Comparison of ENCODE assay signal across 18 mouse cellular contexts in the genomic region with DNA sequence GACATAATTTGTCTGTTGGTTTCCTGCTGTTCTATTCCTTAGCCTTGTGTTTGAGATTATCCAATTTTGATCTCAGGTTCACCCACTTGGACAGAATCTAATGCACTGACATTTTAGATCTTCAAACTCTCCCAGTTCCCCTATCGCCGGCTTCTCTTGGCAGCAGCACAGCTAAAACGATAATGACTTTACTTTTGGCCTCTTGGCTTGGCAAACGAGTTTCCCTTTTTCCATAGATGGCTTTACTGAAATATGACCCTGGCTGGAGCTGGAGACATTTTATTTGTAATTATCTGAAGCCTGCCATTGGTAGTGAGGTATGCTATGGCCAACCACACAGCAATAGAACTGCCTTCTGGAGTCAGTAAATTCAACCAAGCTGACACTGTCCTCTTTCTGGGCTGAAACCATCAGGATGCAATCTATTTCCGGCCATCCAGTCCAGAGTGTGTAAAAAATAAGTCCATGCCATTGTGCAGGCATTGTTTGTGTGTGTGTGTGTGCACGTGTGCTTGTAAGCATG.
A peak's percentile ranks its signal among the peaks of the same experiment; 100 is the strongest.
DNase-seq lines count a peak whose midpoint lies in the region; ATAC-seq lines count a peak whose summit lies in the region.
"Had no signal": no experiment of that assay in that cellular context is flagged by ENCODE, and none has a peak within 500 bp of the region (broad histone marks: within the 10 kb centered on the region; RNA-seq: fewer than 3 reads in every experiment).

No protein-coding gene starts in this region.

- WGBS in lung, embryonic 16.5 days: 43% methylated on average over 6 of the region's 6 CpGs

- no peak overlapping the region for H3K4me2 ChIP-seq in lung, embryonic 16.5 days (ENCODE audit: low read depth, low read length)
- H3K4me2 ChIP-seq: forebrain, embryonic 13.5 days; hindbrain, embryonic 14.5 days; intestine, embryonic 15.5 days; midbrain, embryonic 12.5 days had no signal

- ATAC-seq in lung, embryonic 16.5 days (ENCODE audit: low read depth): peak; percentile 73
- ATAC-seq: forebrain, embryonic 13.5 days; intestine, embryonic 15.5 days had no signal

- no peaks in the 10 kb centered on the region for H3K9me3 ChIP-seq in lung, embryonic 16.5 days (ENCODE audit: control insufficient read depth, low read length)
- H3K9me3 ChIP-seq: forebrain, embryonic 13.5 days; intestine, embryonic 15.5 days; midbrain, embryonic 12.5 days had no signal

- no peak overlapping the region for H3K9ac ChIP-seq in lung, embryonic 16.5 days (ENCODE audit: low read length)
- H3K9ac ChIP-seq: forebrain, embryonic 13.5 days; hindbrain, embryonic 14.5 days; intestine, embryonic 15.5 days; midbrain, embryonic 12.5 days had no signal

- H3K4me3 ChIP-seq in lung, embryonic 16.5 days (ENCODE audit: low read length): no peak overlapping the region
- H3K4me3 ChIP-seq: forebrain, embryonic 13.5 days; heart, adult 2 months; intestine, embryonic 15.5 days; layer of hippocampus, adult 2 months; midbrain, embryonic 12.5 days had no signal

- no peaks in the 10 kb centered on the region for H3K27me3 ChIP-seq in lung, embryonic 16.5 days (ENCODE audit: control insufficient read depth, insufficient read depth, low read depth, low read length)
- H3K27me3 ChIP-seq: forebrain, embryonic 13.5 days; intestine, embryonic 15.5 days; midbrain, embryonic 12.5 days had no signal

- DNase-seq in adrenal gland, postnatal 10 days: peak; percentile 3
- DNase-seq in adrenal gland, postnatal 4 days (ENCODE audit: low spot score in 2 of 2): no peak
- DNase-seq in kidney, adult 9 months: peak; percentile 28
- no peak for DNase-seq in kidney, postnatal 14 days
- DNase-seq in lung, postnatal 4 days: no peak
- peak; percentile 9 for DNase-seq in skeletal muscle tissue, adult 2 months (ENCODE audit: low read depth, low spot score)
- no peak for DNase-seq in neural tube, embryonic 10.5 days (ENCODE audit: extremely low spot score, low spot score)
- DNase-seq: cerebellum, adult 11 months; cerebellum, postnatal 36 days; heart, adult 2 months; left cerebral cortex, postnatal 4 days; thymus, postnatal 25 days had no signal

- peak overlapping the region; percentile 39; the same call in 1 of the 2 replicates for H3K27ac ChIP-seq in lung, embryonic 16.5 days (ENCODE audit: low read length)
- H3K27ac ChIP-seq: forebrain, embryonic 13.5 days; heart, adult 2 months; hindbrain, embryonic 14.5 days; intestine, embryonic 15.5 days; layer of hippocampus, adult 2 months; midbrain, embryonic 12.5 days had no signal

- no peaks in the 10 kb centered on the region for H3K36me3 ChIP-seq in lung, embryonic 16.5 days (ENCODE audit: control insufficient read depth, insufficient read depth, low read length)
- H3K36me3 ChIP-seq: intestine, embryonic 15.5 days; midbrain, embryonic 12.5 days had no signal

- peaks cover 4% of the 10 kb centered on the region; the same call in 1 of the 2 replicates for H3K4me1 ChIP-seq in lung, embryonic 16.5 days (replicated peaks; ENCODE audit: control insufficient read depth, insufficient read depth, low read length)
- H3K4me1 ChIP-seq: forebrain, embryonic 13.5 days; intestine, embryonic 15.5 days; midbrain, embryonic 12.5 days had no signal

Comparison
In these comparisons a context has a peak if more than half of its experiments do, and no peak if none do; other contexts are left out.
1. DNase-seq: peak in adrenal gland, postnatal 10 days (single experiment), kidney, adult 9 months (single experiment) and skeletal muscle tissue, adult 2 months (single experiment); none in adrenal gland, postnatal 4 days (0 of 2), kidney, postnatal 14 days (single experiment), lung, postnatal 4 days (0 of 2) and neural tube, embryonic 10.5 days (single experiment).